Mouse (Mus musculus) midbrain, embryonic 16.5 days (tissue): ENCODE measurements around the gene Pstpip1. TPM values are rescaled to one million over a fixed set of nuclear protein-coding genes. Genes with fewer than 3 reads are reported as not detected.

Source experiments
- ATAC-seq: fragments of 200-750 bp; cut with Nextera tagmentation; 2 replicates; pipeline ENCODE4 v1.8.0; 2017; ENCODE audit warnings: moderate TSS enrichment
- H3K27ac ChIP-seq: fragments of 300-500 bp; sonication (generic); 2 replicates; pipeline ENCODE4 v1.5.1; 2014; ENCODE audit warnings: mild to moderate bottlenecking, low read length, mixed read lengths
- H3K27me3 ChIP-seq: fragments of 300-500 bp; sonication (generic); 2 replicates; pipeline ENCODE4 v1.6.1; 2014; ENCODE audit warnings: low read depth, low read length, mixed read lengths; ENCODE audit not compliant: control insufficient read depth, insufficient read depth
- H3K36me3 ChIP-seq: fragments of 300-500 bp; sonication (generic); 2 replicates; pipeline ENCODE4 v1.6.1; 2014; ENCODE audit warnings: mild to moderate bottlenecking, low read length, moderate library complexity, mixed read lengths; ENCODE audit not compliant: control insufficient read depth, insufficient read depth
- H3K4me1 ChIP-seq: fragments of 300-500 bp; sonication (generic); 2 replicates; pipeline ENCODE4 v1.6.1; 2014; ENCODE audit warnings: mild to moderate bottlenecking, low read length, mixed read lengths; ENCODE audit not compliant: control insufficient read depth, insufficient read depth
- H3K4me2 ChIP-seq: fragments of 300-500 bp; sonication (generic); 2 replicates; pipeline ENCODE4 v1.6.1; 2014; ENCODE audit warnings: mild to moderate bottlenecking, low read length, mixed read lengths
- H3K4me3 ChIP-seq: fragments of 300-500 bp; sonication (generic); 2 replicates; pipeline ENCODE4 v1.5.1; 2014; ENCODE audit warnings: low read depth, mild to moderate bottlenecking, low read length, moderate library complexity, mixed read lengths
- H3K9ac ChIP-seq: fragments of 300-500 bp; sonication (generic); 2 replicates; pipeline ENCODE4 v1.6.1; 2014; ENCODE audit warnings: low read depth, low read length, mixed read lengths
- H3K9me3 ChIP-seq: fragments of 300-500 bp; sonication (generic); replicated peaks from 2 replicates; pipeline ENCODE4 v1.6.1; 2014; ENCODE audit warnings: mild to moderate bottlenecking, low read length, mixed read lengths; ENCODE audit not compliant: control insufficient read depth, poor library complexity, severe bottlenecking
- WGBS: fragments of 180-500 bp; shearing (Covaris S2); extraction: QIAGEN DNeasy Blood & Tissue Kit; methylation state at CpG from one replicate; pipeline ENCODE4 v1.1.7; 2014; 5-methylcytosine and 5-hydroxymethylcytosine counted together
- polyA plus RNA-seq: library from polyadenylated mRNA; unstranded; fragments of >200 nt; fragmentation: Nextera tagmentation; extraction: Ambion mirVana; gene quantifications from 2 replicates; pipeline ENCODE4 v1.2.1, GENCODE M21; 2015

Gene Pstpip1
- polyA plus RNA-seq, 1 experiment from 2014 or later = 0.50 TPM

GRCm38 (mm10) chr9:56152482-56153007 is 62.8 kb downstream of the Pstpip1 start:
- Histone ChIP-seq H3K4me1 (peaks cover 17% of the 10 kb centered on the region), H3K9ac (no peak overlapping the region), H3K9me3 (no peaks in the 10 kb centered on the region), H3K4me2 (no peak overlapping the region), H3K4me3 (no peak overlapping the region), H3K36me3 (no peaks in the 10 kb centered on the region), H3K27me3 (no peaks in the 10 kb centered on the region), H3K27ac (no peak overlapping the region)
- 82% methylated on average over 4 of the region's 4 CpGs for WGBS
- no peak for ATAC-seq

GRCm38 (mm10) chr9:56154572-56154971 is 64.8 kb downstream of the Pstpip1 start:
- Histone ChIP-seq H3K9ac (no peak overlapping the region), H3K9me3 (no peaks in the 10 kb centered on the region), H3K36me3 (no peaks in the 10 kb centered on the region), H3K27ac (no peak overlapping the region), H3K4me2 (no peak overlapping the region), H3K27me3 (no peaks in the 10 kb centered on the region), H3K4me1 (peaks cover 32% of the 10 kb centered on the region), H3K4me3 (no peak overlapping the region)
- ATAC-seq = no peak
- WGBS = 94% methylated on average over 5 of the region's 5 CpGs

- H3K4me3 ChIP-seq = no peak overlapping the region
- peaks cover 33% of the 10 kb centered on the region for H3K4me1 ChIP-seq
- H3K9ac ChIP-seq = no peak overlapping the region
- no peaks in the 10 kb centered on the region for H3K27me3 ChIP-seq
- no peaks in the 10 kb centered on the region for H3K9me3 ChIP-seq
- no peak overlapping the region for H3K27ac ChIP-seq
- WGBS = 77% methylated on average over 2 of the region's 2 CpGs
- no peak for ATAC-seq
- H3K4me2 ChIP-seq = no peak overlapping the region
- no peaks in the 10 kb centered on the region for H3K36me3 ChIP-seq
Observed at GRCm38 (mm10) chr9:56158077-56158476, 68.3 kb downstream of the Pstpip1 start.

GRCm38 (mm10) chr9:56159456-56159855 is 69.7 kb downstream of the Pstpip1 start:
- Histone ChIP-seq H3K4me3 (peak overlapping the region; percentile 96), H3K9me3 (no peaks in the 10 kb centered on the region), H3K4me1 (peaks cover 28% of the 10 kb centered on the region), H3K27ac (no peak overlapping the region), H3K9ac (peak overlapping the region; percentile 50; the same call in 1 of the 2 replicates), H3K27me3 (no peaks in the 10 kb centered on the region), H3K36me3 (no peaks in the 10 kb centered on the region), H3K4me2 (peak overlapping the region; percentile 84)
- no peak for ATAC-seq
- WGBS = 4% methylated on average over 2 of the region's 2 CpGs

GRCm38 (mm10) chr9:56160341-56161141 is 70.8 kb downstream of the Pstpip1 start:
- no peaks in the 10 kb centered on the region for H3K9me3 ChIP-seq
- peak overlapping the region; percentile 96 for H3K4me3 ChIP-seq
- H3K27me3 ChIP-seq = no peaks in the 10 kb centered on the region
- H3K4me1 ChIP-seq = peaks cover 28% of the 10 kb centered on the region
- peak overlapping the region; percentile 98 for H3K27ac ChIP-seq
- H3K4me2 ChIP-seq = peak overlapping the region; percentile 84
- under 1% methylated on average over 72 of the region's 82 CpGs for WGBS
- H3K36me3 ChIP-seq = no peaks in the 10 kb centered on the region
- peak; percentile 98 for ATAC-seq
- peak overlapping the region; percentile 98 for H3K9ac ChIP-seq

- no peak for ATAC-seq
- Histone ChIP-seq H3K4me2 (no peak within 1 kb of the TSS), H3K4me3 (no peak within 1 kb of the TSS), H3K27ac (no peak within 1 kb of the TSS), H3K36me3 (no peaks in the 10 kb centered on the region), H3K9ac (no peak within 1 kb of the TSS), H3K27me3 (no peaks in the 10 kb centered on the region), H3K9me3 (0 out of 2 replicates have a peak, but pooled peaks cover 2% of the 10 kb centered on the region), H3K4me1 (peaks cover 12% of the 10 kb centered on the region)
- WGBS = 89% methylated on average over 6 of the region's 6 CpGs
Observed at GRCm38 (mm10) chr9:56165377-56165776, 75.6 kb downstream of the Pstpip1 start, which contains the start of gene Tspan3. Gene Tspan3 (minus strand): TSS chr9:56165477.

GRCm38 (mm10) chr9:56166161-56166560 is 76.4 kb downstream of the Pstpip1 start:
- ATAC-seq = no peak
- 73% methylated on average over 5 of the region's 5 CpGs for WGBS

GRCm38 (mm10) chr9:56167690-56168089 is 77.9 kb downstream of the Pstpip1 start:
- no peaks in the 10 kb centered on the region for H3K27me3 ChIP-seq
- H3K4me2 ChIP-seq = no peak overlapping the region
- H3K36me3 ChIP-seq = no peaks in the 10 kb centered on the region
- no peak for ATAC-seq
- no peak overlapping the region for H3K27ac ChIP-seq
- no peak overlapping the region for H3K4me3 ChIP-seq
- WGBS = 9% methylated on average over 6 of the region's 6 CpGs
- 0 out of 2 replicates have a peak, but pooled peaks cover 2% of the 10 kb centered on the region for H3K9me3 ChIP-seq
- H3K4me1 ChIP-seq = peaks cover 7% of the 10 kb centered on the region; the same call in 1 of the 2 replicates
- no peak overlapping the region for H3K9ac ChIP-seq

More at GRCm38 (mm10) chr9:56166161-56166560, 76.4 kb downstream of the Pstpip1 start:
- Histone ChIP-seq H3K4me1 (peaks cover 11% of the 10 kb centered on the region), H3K27me3 (no peaks in the 10 kb centered on the region), H3K4me3 (no peak overlapping the region), H3K4me2 (no peak overlapping the region), H3K36me3 (no peaks in the 10 kb centered on the region), H3K27ac (no peak overlapping the region), H3K9ac (no peak overlapping the region), H3K9me3 (0 out of 2 replicates have a peak, but pooled peaks cover 2% of the 10 kb centered on the region)

- 78% methylated on average over 3 of the region's 3 CpGs for WGBS
- ATAC-seq = no peak
- Histone ChIP-seq H3K27me3 (no peaks in the 10 kb centered on the region), H3K4me3 (no peak overlapping the region), H3K27ac (no peak overlapping the region), H3K9ac (no peak overlapping the region), H3K4me2 (no peak overlapping the region), H3K36me3 (no peaks in the 10 kb centered on the region), H3K4me1 (peaks cover 2% of the 10 kb centered on the region; the same call in 1 of the 2 replicates), H3K9me3 (no peaks in the 10 kb centered on the region)
Observed at GRCm38 (mm10) chr9:56175316-56175715, 85.6 kb downstream of the Pstpip1 start.
